Mouse (Mus musculus) cerebellum, adult 11 months (tissue): ENCODE data around the gene Cnnm1.

Experiments used
- DNase-seq: peaks from one replicate; pipeline ENCODE4 v3.0.0; 2022

Cnnm1 gene

GRCm38 (mm10) chr19:43546337-43547117 lies 106.3 kb downstream of the Cnnm1 start:
- DNase-seq: no peak
